ENCODE assay signal across 13 mouse cellular contexts in the genomic region with DNA sequence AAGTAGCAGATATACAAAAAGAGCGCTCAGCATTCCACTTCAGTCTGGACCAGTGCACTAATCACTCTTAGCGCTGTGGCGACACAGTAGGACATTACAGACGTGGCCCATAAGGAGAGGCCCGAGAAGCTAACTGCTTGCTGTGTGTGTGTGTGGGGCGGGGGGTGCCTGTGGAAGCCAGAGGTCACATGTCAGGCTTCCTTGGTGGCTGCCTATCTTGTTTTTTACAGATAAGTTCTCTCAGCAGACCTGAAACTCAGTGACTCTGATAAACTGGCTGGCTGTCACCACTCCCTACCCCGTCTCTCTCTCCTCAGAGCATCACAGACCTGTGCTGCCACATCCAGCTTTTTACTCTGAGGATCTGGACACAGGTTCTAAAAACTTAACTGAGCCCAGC. TPM values are rescaled to one million over a fixed set of nuclear protein-coding genes. Genes with fewer than 3 reads are reported as not detected.
A peak's percentile ranks its signal among the peaks of the same experiment; 100 is the strongest.
DNase-seq lines count a peak whose midpoint lies in the region; ATAC-seq lines count a peak whose summit lies in the region.
"Had no signal": no experiment of that assay in that cellular context is flagged by ENCODE, and none has a peak within 500 bp of the region (broad histone marks: within the 10 kb centered on the region; RNA-seq: fewer than 3 reads in every experiment).

No protein-coding gene starts in this region.

- H3K27me3 ChIP-seq in heart, embryonic 11.5 days (ENCODE audit: control insufficient read depth, insufficient read depth, low read length) = no peaks in the 10 kb centered on the region
- H3K27me3 ChIP-seq in intestine, embryonic 16.5 days (replicated peaks; ENCODE audit: control insufficient read depth, insufficient read depth, low read length) = no peaks in the 10 kb centered on the region
- no peaks in the 10 kb centered on the region for H3K27me3 ChIP-seq in embryonic facial prominence, embryonic 10.5 days (replicated peaks; ENCODE audit: low read depth, poor library complexity, severe bottlenecking)

- 0 out of 2 replicates have a peak, but pooled peaks cover 3% of the 10 kb centered on the region for H3K36me3 ChIP-seq in heart, embryonic 11.5 days (ENCODE audit: control insufficient read depth, insufficient read depth, low read length)
- no peaks in the 10 kb centered on the region for H3K36me3 ChIP-seq in intestine, embryonic 16.5 days (ENCODE audit: control insufficient read depth, insufficient read depth, low read length)
- peaks cover 18% of the 10 kb centered on the region for H3K36me3 ChIP-seq in embryonic facial prominence, embryonic 10.5 days (replicated peaks)

- no peaks in the 10 kb centered on the region for H3K9me3 ChIP-seq in heart, embryonic 11.5 days (replicated peaks; ENCODE audit: control insufficient read depth, low read length)
- no peaks in the 10 kb centered on the region for H3K9me3 ChIP-seq in intestine, embryonic 16.5 days (ENCODE audit: control insufficient read depth, low read length)
- H3K9me3 ChIP-seq in embryonic facial prominence, embryonic 10.5 days = no peaks in the 10 kb centered on the region

- H3K9ac ChIP-seq in heart, embryonic 11.5 days (ENCODE audit: low read depth, low read length) = peak overlapping the region; percentile 54; the same call in 1 of the 2 replicates
- H3K9ac ChIP-seq in intestine, embryonic 16.5 days (ENCODE audit: low read depth, low read length) = no peak overlapping the region

- WGBS in heart, embryonic 11.5 days (ENCODE audit: insufficient replicate concordance) = 30% methylated on average over 7 of the region's 7 CpGs
- 79% methylated on average over 7 of the region's 7 CpGs for WGBS in intestine, embryonic 16.5 days
- 87% methylated on average over 7 of the region's 7 CpGs for WGBS in embryonic facial prominence, embryonic 10.5 days

- H3K4me1 ChIP-seq in heart, embryonic 11.5 days (ENCODE audit: control insufficient read depth, insufficient read depth, low read length) = peaks cover 14% of the 10 kb centered on the region
- H3K4me1 ChIP-seq in intestine, embryonic 16.5 days (ENCODE audit: control insufficient read depth, insufficient read depth, low read length) = no peaks in the 10 kb centered on the region
- H3K4me1 ChIP-seq in embryonic facial prominence, embryonic 10.5 days = no peaks in the 10 kb centered on the region

- H3K4me3 ChIP-seq in heart, embryonic 11.5 days (ENCODE audit: low read depth, low read length) = no peak overlapping the region
- H3K4me3 ChIP-seq in intestine, embryonic 16.5 days (ENCODE audit: low read length) = no peak overlapping the region
- H3K4me3 ChIP-seq in embryonic facial prominence, embryonic 10.5 days = no peak overlapping the region
- H3K4me3 ChIP-seq: left cerebral cortex, adult 2 months had no signal

- DNase-seq in heart, adult 8-10 months (ENCODE audit: low spot score) = no peak
- DNase-seq in c-Kit-positive CD71-positive TER-119-positive erythroid progenitor cells, embryonic 14.5 days (ENCODE audit: low spot score) = peak; percentile 76
- peak; percentile 47 to 55 for DNase-seq in spleen, postnatal 10 days (ENCODE audit: low spot score in 2 of 2)
- no peak for DNase-seq in thymus, postnatal 36 days
- no peak for DNase-seq in thymus, postnatal 0 days (ENCODE audit: low spot score)
- DNase-seq in embryonic facial prominence, embryonic 10.5 days (ENCODE audit: low spot score) = no peak
- DNase-seq: adrenal gland, postnatal 14 days; cerebellum, adult 18-20 months; kidney, adult 11 months; lung, adult 2 months had no signal

- H3K4me2 ChIP-seq in heart, embryonic 11.5 days = peak overlapping the region; percentile 37
- no peak overlapping the region for H3K4me2 ChIP-seq in intestine, embryonic 16.5 days (ENCODE audit: low read depth, low read length)

- peak overlapping the region; percentile 75 for H3K27ac ChIP-seq in heart, embryonic 11.5 days (ENCODE audit: low read depth, low read length)
- H3K27ac ChIP-seq in intestine, embryonic 16.5 days (ENCODE audit: low read length) = no peak overlapping the region
- H3K27ac ChIP-seq in embryonic facial prominence, embryonic 10.5 days (replicated peaks) = no peak overlapping the region
- H3K27ac ChIP-seq: left cerebral cortex, adult 2 months had no signal

- ATAC-seq in heart, embryonic 11.5 days (replicated peaks; ENCODE audit: insufficient number of reproducible peaks, low FRiP score, low TSS enrichment) = peak; percentile 83
- ATAC-seq in intestine, embryonic 16.5 days = peak; percentile 71

RNA-seq across cellular contexts. Expression of a gene that starts 8.1 kb away (rescaled TPM):
- polyA plus RNA-seq in heart, embryonic 11.5 days (2014; fragmentation: Nextera tagmentation; extraction: Ambion mirVana) = 92.3 and 102 TPM in 2 replicates
- total RNA-seq in heart, adult 8-10 months (2022) = 10 to 100 TPM; 36.3 to 41.1 (median 40.7) TPM
- 123 and 134 TPM in 2 replicates for polyA plus RNA-seq in intestine, embryonic 16.5 days (2015; fragmentation: Nextera tagmentation; extraction: Ambion mirVana)
- 209 and 211 TPM in 2 replicates for polyA plus RNA-seq in thymus, postnatal 0 days (2015; fragmentation: Nextera tagmentation; extraction: Ambion mirVana)
- polyA plus RNA-seq in embryonic facial prominence, embryonic 10.5 days (2016; fragmentation: Nextera tagmentation; extraction: Ambion mirVana) = 191 and 192 TPM in 2 replicates

RNA-seq across cellular contexts. Expression of a gene that starts 8.1 kb away (rescaled TPM):
- 13.1 and 16.1 TPM in 2 replicates for polyA plus RNA-seq in heart, embryonic 11.5 days (2014; fragmentation: Nextera tagmentation; extraction: Ambion mirVana)
- total RNA-seq in heart, adult 8-10 months (2022) = 10 to 100 TPM; 48.3 to 63.3 (median 50.8) TPM
- 8.0 and 8.5 TPM in 2 replicates for polyA plus RNA-seq in intestine, embryonic 16.5 days (2015; fragmentation: Nextera tagmentation; extraction: Ambion mirVana)
- 11.9 and 13.0 TPM in 2 replicates for polyA plus RNA-seq in thymus, postnatal 0 days (2015; fragmentation: Nextera tagmentation; extraction: Ambion mirVana)
- 16.8 and 18.1 TPM in 2 replicates for polyA plus RNA-seq in embryonic facial prominence, embryonic 10.5 days (2016; fragmentation: Nextera tagmentation; extraction: Ambion mirVana)

RNA-seq across cellular contexts. Expression of a gene that starts 33.5 kb away (rescaled TPM):
- polyA plus RNA-seq in heart, embryonic 11.5 days (2014; fragmentation: Nextera tagmentation; extraction: Ambion mirVana) = 28.5 and 30.4 TPM in 2 replicates
- total RNA-seq in heart, adult 8-10 months (2022) = 10 to 100 TPM; 26.6 to 30.4 (median 29.7) TPM
- polyA plus RNA-seq in intestine, embryonic 16.5 days (2015; fragmentation: Nextera tagmentation; extraction: Ambion mirVana) = 17.7 and 18.5 TPM in 2 replicates
- polyA plus RNA-seq in thymus, postnatal 0 days (2015; fragmentation: Nextera tagmentation; extraction: Ambion mirVana) = 20.1 and 23.5 TPM in 2 replicates
- 36.5 and 37.9 TPM in 2 replicates for polyA plus RNA-seq in embryonic facial prominence, embryonic 10.5 days (2016; fragmentation: Nextera tagmentation; extraction: Ambion mirVana)

Comparison
In these comparisons a context has a peak if more than half of its experiments do, and no peak if none do; other contexts are left out.
1. DNase-seq: peak in c-Kit-positive CD71-positive TER-119-positive erythroid progenitor cells, embryonic 14.5 days (single experiment) and spleen, postnatal 10 days (2 of 2); none in heart, adult 8-10 months (single experiment), thymus, postnatal 36 days (0 of 2), thymus, postnatal 0 days (single experiment) and embryonic facial prominence, embryonic 10.5 days (single experiment).